Mouse (Mus musculus) limb, embryonic 14.5 days (tissue): Measurements from ENCODE around the gene Gm11639. TPM values are rescaled to one million over a fixed set of nuclear protein-coding genes. Genes with fewer than 3 reads are reported as not detected.
A peak's percentile ranks its signal among the peaks of the same experiment; 100 is the strongest.

Source experiments
- ATAC-seq: fragments of 200-750 bp; cut with Nextera tagmentation; 2 replicates; pipeline ENCODE4 v1.8.0; 2017; ENCODE audit warnings: low read depth, moderate number of reproducible peaks, moderate TSS enrichment; ENCODE audit not compliant: low FRiP score
- DNase-seq: peaks from one replicate; pipeline ENCODE4 v3.0.0-alpha.2; 2015; ENCODE audit warnings: low spot score
- H3K27ac ChIP-seq: fragments of 300-500 bp; sonication (generic); replicated peaks from 2 replicates; pipeline ENCODE4 v1.5.1; 2014; ENCODE audit warnings: low read depth, mild to moderate bottlenecking, low read length, moderate library complexity, mixed read lengths
- H3K27me3 ChIP-seq: fragments of 300-500 bp; sonication (generic); 2 replicates; pipeline ENCODE4 v1.6.1; 2014; ENCODE audit warnings: low read length, mixed read lengths; ENCODE audit not compliant: control insufficient read depth, insufficient read depth
- H3K36me3 ChIP-seq: fragments of 300-500 bp; sonication (generic); 2 replicates; pipeline ENCODE4 v1.6.1; 2014; ENCODE audit warnings: mild to moderate bottlenecking, low read length, moderate library complexity, mixed read lengths; ENCODE audit not compliant: control insufficient read depth, insufficient read depth
- H3K4me1 ChIP-seq: fragments of 300-500 bp; sonication (generic); 2 replicates; pipeline ENCODE4 v1.6.1; 2014; ENCODE audit warnings: antibody characterized with exemption, low read length, mixed read lengths; ENCODE audit not compliant: control insufficient read depth, insufficient read depth
- H3K4me2 ChIP-seq: fragments of 300-500 bp; sonication (generic); replicated peaks from 2 replicates; pipeline ENCODE4 v1.6.1; 2014; ENCODE audit warnings: low read depth, mild to moderate bottlenecking, low read length, moderate library complexity; ENCODE audit not compliant: severe bottlenecking
- H3K4me3 ChIP-seq: fragments of 300-500 bp; sonication (generic); replicated peaks from 2 replicates; pipeline ENCODE4 v1.5.1; 2014; ENCODE audit warnings: low read length
- H3K9ac ChIP-seq: fragments of 300-500 bp; sonication (generic); 2 replicates; pipeline ENCODE4 v1.6.1; 2014; ENCODE audit warnings: mild to moderate bottlenecking, low read depth, low read length, moderate library complexity; ENCODE audit not compliant: severe bottlenecking
- H3K9me3 ChIP-seq: fragments of 300-500 bp; sonication (generic); 2 replicates; pipeline ENCODE4 v1.6.1; 2016; ENCODE audit warnings: low read length; ENCODE audit not compliant: control insufficient read depth
- POLR2A ChIP-seq: fragments of 200-500 bp; IDR thresholded peaks from 2 replicates; pipeline ENCODE4 v1.8.0; 2012; ENCODE audit warnings: inconsistent platforms, mild to moderate bottlenecking, moderate library complexity, borderline replicate concordance; ENCODE audit not compliant: insufficient read depth, insufficient read length; ENCODE audit errors: extremely low read depth
- WGBS: fragments of 180-500 bp; shearing (Covaris S2); extraction: QIAGEN DNeasy Blood & Tissue Kit; methylation state at CpG from one replicate; pipeline ENCODE4 v1.1.7; 2014; 5-methylcytosine and 5-hydroxymethylcytosine counted together
- polyA plus RNA-seq, 2 experiments: library from polyadenylated mRNA; depleted of rRNA in 1 of 2; stranded (reverse) in 1 of 2; unstranded in 1 of 2; fragments of >200 nt; fragmentation: Nextera tagmentation in 1 of 2; extraction: Ambion mirVana in 1 of 2; gene quantifications; 2 replicates each; pipeline versions ENCODE4 v1.2.1 to v1.2.3; 2012 to 2014

Gene Gm11639
- polyA plus RNA-seq, 2 experiments: under 0.01 to 0.01 TPM

DNA sequence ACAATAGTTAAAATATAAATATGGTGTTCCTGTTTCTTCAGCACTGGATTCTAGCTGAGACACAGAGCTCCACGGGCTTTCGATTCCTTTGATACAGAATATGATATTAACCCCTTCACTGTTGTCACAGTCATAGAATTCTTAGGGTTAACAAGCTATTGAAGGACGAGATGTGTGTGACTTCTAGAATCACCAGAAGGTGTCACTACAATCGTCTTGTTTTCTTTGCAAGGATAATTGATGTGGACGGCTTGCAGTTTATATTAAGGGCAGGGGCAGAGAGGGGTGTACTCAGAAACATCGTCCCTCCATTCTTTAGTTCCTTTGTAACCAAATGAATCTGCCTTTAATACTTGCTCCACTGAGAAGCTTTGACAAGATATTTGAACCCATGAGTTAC is 80.3 kb downstream of the Gm11639 start:
- ATAC-seq: no peak
- no peak overlapping the region for H3K27ac ChIP-seq
- no peaks in the 10 kb centered on the region for H3K27me3 ChIP-seq
- WGBS: 39% methylated on average over 6 of the region's 6 CpGs
- H3K4me2 ChIP-seq: no peak overlapping the region
- no peaks in the 10 kb centered on the region for H3K9me3 ChIP-seq
- H3K36me3 ChIP-seq: no peaks in the 10 kb centered on the region
- H3K4me3 ChIP-seq: no peak overlapping the region
- H3K4me1 ChIP-seq: no peaks in the 10 kb centered on the region
- no peak for TF ChIP-seq POLR2A
- DNase-seq: no peak
- H3K9ac ChIP-seq: no peak overlapping the region

DNA sequence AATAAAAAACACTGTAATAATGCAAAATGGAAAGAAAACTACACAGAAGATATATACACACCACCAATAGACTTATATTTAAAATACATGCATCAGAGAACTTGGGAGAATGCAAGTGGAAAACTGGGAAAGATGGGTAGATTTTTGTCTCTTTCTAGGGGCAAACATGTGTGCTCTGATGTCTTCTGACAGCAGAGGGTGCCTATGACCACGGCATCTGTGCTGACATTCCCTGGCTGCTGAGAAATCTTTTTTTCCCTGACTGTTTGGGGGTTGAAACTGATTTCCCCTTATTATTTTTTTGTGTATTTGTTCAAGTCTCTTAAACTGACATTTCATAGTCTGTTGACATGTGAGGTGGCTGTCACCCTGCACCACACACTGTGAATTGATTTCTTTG is 81.6 kb downstream of the Gm11639 start:
- no peaks in the 10 kb centered on the region for H3K27me3 ChIP-seq
- H3K4me3 ChIP-seq: no peak overlapping the region
- ATAC-seq (no peak), DNase-seq (no peak)
- H3K27ac ChIP-seq: no peak overlapping the region
- 79% methylated on average over 1 of the region's 1 CpGs for WGBS
- H3K36me3 ChIP-seq: no peaks in the 10 kb centered on the region
- H3K4me1 ChIP-seq: no peaks in the 10 kb centered on the region
- H3K9me3 ChIP-seq: no peaks in the 10 kb centered on the region
- no peak overlapping the region for H3K9ac ChIP-seq
- no peak for TF ChIP-seq POLR2A
- no peak overlapping the region for H3K4me2 ChIP-seq

DNA sequence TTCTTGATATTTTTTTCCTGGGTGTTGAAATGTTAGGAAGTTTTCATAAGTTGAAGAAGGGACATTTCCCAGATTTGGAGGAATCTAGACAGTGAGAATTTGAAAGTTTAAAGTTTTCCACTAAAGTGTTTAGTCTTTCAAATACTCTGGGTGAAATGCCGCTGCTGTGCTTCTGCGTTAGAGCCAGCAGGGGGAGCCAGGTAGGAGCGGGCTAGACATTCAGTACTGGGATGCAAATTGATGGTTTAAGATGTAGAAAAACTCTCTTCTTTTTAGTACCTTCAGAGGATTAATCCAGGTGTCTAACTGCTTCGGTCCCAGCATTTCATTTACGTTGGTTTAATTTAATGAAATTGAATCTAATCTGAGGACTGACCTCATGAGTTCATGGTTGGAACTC is 82.6 kb downstream of the Gm11639 start:
- Histone ChIP-seq H3K9me3 (no peaks in the 10 kb centered on the region), H3K4me3 (no peak overlapping the region), H3K9ac (no peak overlapping the region), H3K27me3 (no peaks in the 10 kb centered on the region), H3K4me1 (no peaks in the 10 kb centered on the region), H3K4me2 (no peak overlapping the region), H3K36me3 (no peaks in the 10 kb centered on the region), H3K27ac (no peak overlapping the region)
- DNase-seq: peak; percentile 26
- WGBS: 6% methylated on average over 5 of the region's 5 CpGs
- ATAC-seq: no peak
- TF ChIP-seq POLR2A: no peak

DNA sequence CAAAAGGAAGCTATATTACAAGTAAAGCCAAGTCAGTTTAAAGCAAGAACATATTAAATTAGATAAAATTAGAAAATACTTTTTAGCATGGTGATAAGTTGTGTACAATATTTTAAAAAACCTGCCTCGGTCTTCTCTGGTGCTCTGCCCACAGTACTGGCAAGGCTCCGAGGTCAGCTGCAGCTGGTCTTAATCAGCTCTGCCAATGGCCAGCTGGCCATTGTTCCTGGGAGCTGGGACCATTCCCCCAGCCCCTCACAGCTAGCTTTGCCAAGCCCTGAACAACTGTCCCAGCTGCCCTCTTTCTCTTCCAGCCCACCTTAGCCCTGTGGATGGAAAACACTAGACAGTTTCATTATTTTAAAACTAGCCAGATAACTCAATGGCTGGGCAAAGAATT is 93.3 kb downstream of the Gm11639 start:
- no peaks in the 10 kb centered on the region for H3K27me3 ChIP-seq
- H3K9ac ChIP-seq: no peak overlapping the region
- no peak overlapping the region for H3K27ac ChIP-seq
- no peak overlapping the region for H3K4me3 ChIP-seq
- TF ChIP-seq POLR2A: no peak
- H3K9me3 ChIP-seq: no peaks in the 10 kb centered on the region
- 57% methylated on average over 2 of the region's 2 CpGs for WGBS
- H3K36me3 ChIP-seq: no peaks in the 10 kb centered on the region
- no peak for ATAC-seq
- no peak for DNase-seq
- H3K4me2 ChIP-seq: no peak overlapping the region
- no peaks in the 10 kb centered on the region for H3K4me1 ChIP-seq

DNA sequence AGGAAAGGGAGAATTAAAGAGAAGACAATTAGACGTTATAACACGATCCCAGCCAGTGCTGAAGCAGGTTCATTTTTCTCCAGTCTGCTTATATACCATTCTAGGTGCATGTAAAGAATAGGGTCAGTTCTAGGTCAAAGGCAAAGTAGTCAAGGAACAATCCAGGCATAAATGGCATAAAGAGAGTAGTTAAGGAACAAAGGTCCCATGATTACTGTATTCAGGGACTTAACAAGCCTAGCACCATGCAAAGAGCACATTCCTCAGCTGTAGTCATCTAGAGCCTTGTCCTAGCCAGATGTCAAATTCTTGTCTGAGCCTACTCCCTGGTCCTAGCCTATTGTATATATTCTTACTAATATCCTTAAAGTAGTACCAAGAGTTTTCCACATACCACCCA is 259.2 kb downstream of the Gm11639 start:
- Histone ChIP-seq H3K36me3 (no peaks in the 10 kb centered on the region), H3K9ac (no peak overlapping the region), H3K4me2 (no peak overlapping the region), H3K4me1 (no peaks in the 10 kb centered on the region), H3K27me3 (no peaks in the 10 kb centered on the region), H3K9me3 (no peaks in the 10 kb centered on the region), H3K27ac (no peak overlapping the region), H3K4me3 (no peak overlapping the region)
- 68% methylated on average over 2 of the region's 2 CpGs for WGBS
- TF ChIP-seq POLR2A: no peak
- DNase-seq (no peak), ATAC-seq (no peak)

DNA sequence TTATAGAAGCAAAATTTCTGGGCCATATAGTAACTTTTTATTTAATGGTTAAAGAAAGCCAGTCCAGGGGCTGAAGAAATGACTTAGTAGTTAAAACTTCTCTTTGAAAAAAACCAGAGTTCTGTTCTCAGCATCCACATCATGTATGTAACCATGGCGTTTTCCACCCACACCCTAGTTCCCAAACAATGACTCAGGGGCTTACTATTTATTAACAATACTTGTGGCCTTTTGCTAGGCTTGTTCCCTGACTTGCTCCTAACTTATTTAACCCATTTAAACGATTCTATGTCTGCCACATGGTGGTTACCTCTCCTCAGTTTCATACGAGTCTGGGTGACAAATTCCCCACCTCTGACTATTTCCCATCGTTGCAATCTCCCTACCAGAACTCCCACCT is 266.8 kb downstream of the Gm11639 start:
- Histone ChIP-seq H3K4me3 (no peak overlapping the region), H3K36me3 (no peaks in the 10 kb centered on the region), H3K27ac (no peak overlapping the region), H3K27me3 (no peaks in the 10 kb centered on the region), H3K9ac (no peak overlapping the region), H3K9me3 (no peaks in the 10 kb centered on the region), H3K4me1 (no peaks in the 10 kb centered on the region), H3K4me2 (no peak overlapping the region)
- TF ChIP-seq POLR2A: no peak
- WGBS: 49% methylated on average over 4 of the region's 4 CpGs
- DNase-seq (no peak), ATAC-seq (no peak)
